15 mouse cellular contexts compared by ENCODE assay signal in genomic region chr7:19177216-19177615, GRCm38 (mm10). TPM values are rescaled to one million over a fixed set of nuclear protein-coding genes. Genes with fewer than 3 reads are reported as not detected.
DNase-seq lines count a peak whose midpoint lies in the region; ATAC-seq lines count a peak whose summit lies in the region.
"Had no signal": no experiment of that assay in that cellular context is flagged by ENCODE, and none has a peak within 500 bp of the region (broad histone marks: within the 10 kb centered on the region; RNA-seq: fewer than 3 reads in every experiment).

No protein-coding gene starts in this region.

- ATAC-seq in midbrain, embryonic 12.5 days (ENCODE audit: low FRiP score, low read depth) = no peak
- ATAC-seq in CD4-positive, CD25-positive, alpha-beta regulatory T cell, adult 4 months = no peak

- peak overlapping the region; percentile 53 for H3K9ac ChIP-seq in midbrain, embryonic 12.5 days (replicated peaks)
- H3K9ac ChIP-seq: lung, embryonic 15.5 days had no signal

- H3K4me3 ChIP-seq in hindbrain, embryonic 10.5 days = peak overlapping the region; percentile 57
- peak overlapping the region; percentile 45 for H3K4me3 ChIP-seq in midbrain, embryonic 12.5 days
- H3K4me3 ChIP-seq: lung, embryonic 15.5 days had no signal

- H3K9me3 ChIP-seq in hindbrain, embryonic 10.5 days = 0 out of 2 replicates have a peak, but pooled peaks cover 4% of the 10 kb centered on the region
- no peaks in the 10 kb centered on the region for H3K9me3 ChIP-seq in midbrain, embryonic 12.5 days
- H3K9me3 ChIP-seq: heart, embryonic 15.5 days; lung, embryonic 15.5 days had no signal

- WGBS in hindbrain, embryonic 10.5 days = 65% methylated on average over 7 of the region's 7 CpGs
- WGBS in midbrain, embryonic 12.5 days = 61% methylated on average over 7 of the region's 7 CpGs

- H3K4me1 ChIP-seq in hindbrain, embryonic 10.5 days (replicated peaks) = peaks cover 65% of the 10 kb centered on the region
- H3K4me1 ChIP-seq in midbrain, embryonic 12.5 days = peaks cover 55% of the 10 kb centered on the region

- H3K27ac ChIP-seq in hindbrain, embryonic 10.5 days = no peak overlapping the region
- H3K27ac ChIP-seq in midbrain, embryonic 12.5 days (replicated peaks) = no peak overlapping the region
- H3K27ac ChIP-seq: heart, embryonic 15.5 days; lung, embryonic 15.5 days had no signal

- peak overlapping the region; percentile 56 for H3K4me2 ChIP-seq in midbrain, embryonic 12.5 days (replicated peaks)

- peak; percentile 53 for DNase-seq in adrenal gland, postnatal 14 days
- no peak for DNase-seq in adrenal gland, adult 8-10 months
- DNase-seq in cerebellum, postnatal 10 days = peak; percentile 41 to 49
- DNase-seq in hindbrain, embryonic 10.5 days (ENCODE audit: low spot score) = no peak
- no peak for DNase-seq in lung, postnatal 10 days
- DNase-seq in thymus, postnatal 10 days (ENCODE audit: low spot score in 2 of 2) = no peak
- DNase-seq: gastrocnemius, postnatal 36 days; kidney, adult 8-10 months; left cerebral cortex, postnatal 4 days; thymus, adult 2 months had no signal

- H3K27me3 ChIP-seq in hindbrain, embryonic 10.5 days (ENCODE audit: insufficient read depth, poor library complexity, severe bottlenecking) = peaks cover 66% of the 10 kb centered on the region
- peaks cover 69% of the 10 kb centered on the region for H3K27me3 ChIP-seq in midbrain, embryonic 12.5 days

- no peaks in the 10 kb centered on the region for H3K36me3 ChIP-seq in hindbrain, embryonic 10.5 days
- no peaks in the 10 kb centered on the region for H3K36me3 ChIP-seq in midbrain, embryonic 12.5 days
- H3K36me3 ChIP-seq: heart, embryonic 15.5 days; lung, embryonic 15.5 days had no signal

RNA-seq across cellular contexts. Expression of gene Eml2, which starts 1.0 kb away (rescaled TPM):
- total RNA-seq in adrenal gland, postnatal 14 days (2021) = 36.9 and 46.6 TPM in 2 replicates
- 10 to 100 TPM; 56.2 to 79.2 (median 69.6) TPM for total RNA-seq in adrenal gland, adult 8-10 months (2022)
- 2.8 and 4.9 TPM in 2 replicates for polyA plus RNA-seq in hindbrain, embryonic 10.5 days (2016; fragmentation: Nextera tagmentation; extraction: Ambion mirVana)
- 5.4 and 6.0 TPM in 2 replicates for polyA plus RNA-seq in midbrain, embryonic 12.5 days (2016; fragmentation: Nextera tagmentation; extraction: Ambion mirVana)
- 10 to 100 TPM in 1 of 2 experiments, 1 to 10 TPM in 1; 10.0 to 30.1 TPM for polyA plus RNA-seq in CD4-positive, CD25-positive, alpha-beta regulatory T cell, adult 4 months (2017; shearing (Covaris generic))

RNA-seq across cellular contexts. Expression of gene Gipr, which starts 11.3 kb away (rescaled TPM):
- 0.71 and 0.93 TPM in 2 replicates for total RNA-seq in adrenal gland, postnatal 14 days (2021)
- total RNA-seq in adrenal gland, adult 8-10 months (2022) = 1 to 10 TPM in 1 of 4 experiments, under 1 TPM in 3; 0.17 to 1.5 (median 0.64) TPM
- 0.95 and 1.3 TPM in 2 replicates for polyA plus RNA-seq in hindbrain, embryonic 10.5 days (2016; fragmentation: Nextera tagmentation; extraction: Ambion mirVana)
- 2.1 and 3.4 TPM in 2 replicates for polyA plus RNA-seq in midbrain, embryonic 12.5 days (2016; fragmentation: Nextera tagmentation; extraction: Ambion mirVana)
- not detected for polyA plus RNA-seq in CD4-positive, CD25-positive, alpha-beta regulatory T cell, adult 4 months (2017; shearing (Covaris generic))
- total RNA-seq: gastrocnemius, postnatal 36 days; monocyte, adult 5-6 weeks had no signal

RNA-seq across cellular contexts. Expression of gene Snrpd2, which starts 27.7 kb away (rescaled TPM):
- 79.1 and 87.8 TPM in 2 replicates for total RNA-seq in adrenal gland, postnatal 14 days (2021)
- total RNA-seq in adrenal gland, adult 8-10 months (2022) = 10 to 100 TPM; 86.1 to 97.7 (median 92.4) TPM
- 184 TPM in 2 replicates for polyA plus RNA-seq in hindbrain, embryonic 10.5 days (2016; fragmentation: Nextera tagmentation; extraction: Ambion mirVana)
- 136 and 139 TPM in 2 replicates for polyA plus RNA-seq in midbrain, embryonic 12.5 days (2016; fragmentation: Nextera tagmentation; extraction: Ambion mirVana)
- 10 to 100 TPM; 63.0 to 77.3 TPM for polyA plus RNA-seq in CD4-positive, CD25-positive, alpha-beta regulatory T cell, adult 4 months (2017; shearing (Covaris generic))

RNA-seq across cellular contexts. Expression of gene Qpctl, which starts 28.1 kb away (rescaled TPM):
- 13.2 and 15.2 TPM in 2 replicates for total RNA-seq in adrenal gland, postnatal 14 days (2021)
- 10 to 100 TPM; 18.0 to 24.0 (median 23.9) TPM for total RNA-seq in adrenal gland, adult 8-10 months (2022)
- polyA plus RNA-seq in hindbrain, embryonic 10.5 days (2016; fragmentation: Nextera tagmentation; extraction: Ambion mirVana) = 16.7 and 22.1 TPM in 2 replicates
- polyA plus RNA-seq in midbrain, embryonic 12.5 days (2016; fragmentation: Nextera tagmentation; extraction: Ambion mirVana) = 21.0 and 22.0 TPM in 2 replicates
- polyA plus RNA-seq in CD4-positive, CD25-positive, alpha-beta regulatory T cell, adult 4 months (2017; shearing (Covaris generic)) = 10 to 100 TPM in 1 of 2 experiments, 1 to 10 TPM in 1; 9.1 to 17.8 TPM

RNA-seq across cellular contexts. Expression of gene Gpr4, which starts 35.1 kb away (rescaled TPM):
- 9.7 and 12.4 TPM in 2 replicates for total RNA-seq in adrenal gland, postnatal 14 days (2021)
- 10 to 100 TPM in 2 of 4 experiments, 1 to 10 TPM in 2; 5.7 to 15.2 (median 8.2) TPM for total RNA-seq in adrenal gland, adult 8-10 months (2022)
- 1.8 and 2.9 TPM in 2 replicates for polyA plus RNA-seq in hindbrain, embryonic 10.5 days (2016; fragmentation: Nextera tagmentation; extraction: Ambion mirVana)
- 1.6 and 2.0 TPM in 2 replicates for polyA plus RNA-seq in midbrain, embryonic 12.5 days (2016; fragmentation: Nextera tagmentation; extraction: Ambion mirVana)
- polyA plus RNA-seq in CD4-positive, CD25-positive, alpha-beta regulatory T cell, adult 4 months (2017; shearing (Covaris generic)) = under 1 TPM in 1 of 2 experiments, not detected in 1; 0.11 TPM
- total RNA-seq: monocyte, adult 5-6 weeks had no signal

Comparison
In these comparisons a context has a peak if more than half of its experiments do, and no peak if none do; other contexts are left out.
1. DNase-seq: peak in adrenal gland, postnatal 14 days (single experiment) and cerebellum, postnatal 10 days (2 of 2); none in adrenal gland, adult 8-10 months (single experiment), hindbrain, embryonic 10.5 days (single experiment), lung, postnatal 10 days (single experiment) and thymus, postnatal 10 days (0 of 2).